In genomic region chr4:127026826-127027225, GRCm38 (mm10) we compare ENCODE assay signal across 16 mouse cellular contexts. TPM values are rescaled to one million over a fixed set of nuclear protein-coding genes. Genes with fewer than 3 reads are reported as not detected.
DNase-seq lines count a peak whose midpoint lies in the region; ATAC-seq lines count a peak whose summit lies in the region.
"Had no signal": no experiment of that assay in that cellular context is flagged by ENCODE, and none has a peak within 500 bp of the region (broad histone marks: within the 10 kb centered on the region; RNA-seq: fewer than 3 reads in every experiment).

No protein-coding gene starts in this region.

- WGBS in neural tube, embryonic 13.5 days = 94% methylated on average over 4 of the region's 4 CpGs
- WGBS in limb, embryonic 13.5 days = 84% methylated on average over 4 of the region's 4 CpGs

- H3K4me2 ChIP-seq in neural tube, embryonic 13.5 days = 0 out of 2 replicates have a peak overlapping the region, but pooled peaks have one; percentile 9
- no peak overlapping the region for H3K4me2 ChIP-seq in limb, embryonic 13.5 days (replicated peaks)
- H3K4me2 ChIP-seq: embryonic facial prominence, embryonic 12.5 days; heart, embryonic 11.5 days; hindbrain, embryonic 13.5 days; kidney, embryonic 15.5 days; liver, embryonic 15.5 days; lung, embryonic 14.5 days had no signal

- H3K4me1 ChIP-seq in neural tube, embryonic 13.5 days (replicated peaks) = peaks cover 49% of the 10 kb centered on the region
- peaks cover 35% of the 10 kb centered on the region for H3K4me1 ChIP-seq in limb, embryonic 13.5 days

- no peak overlapping the region for H3K4me3 ChIP-seq in neural tube, embryonic 13.5 days
- 0 out of 2 replicates have a peak overlapping the region, but pooled peaks have one; percentile 2 for H3K4me3 ChIP-seq in limb, embryonic 13.5 days
- H3K4me3 ChIP-seq: embryonic facial prominence, embryonic 12.5 days; hindbrain, embryonic 13.5 days; kidney, embryonic 15.5 days; liver, embryonic 15.5 days had no signal

- H3K27ac ChIP-seq in neural tube, embryonic 13.5 days (replicated peaks) = no peak overlapping the region
- H3K27ac ChIP-seq in limb, embryonic 13.5 days = no peak overlapping the region
- H3K27ac ChIP-seq: embryonic facial prominence, embryonic 12.5 days; hindbrain, embryonic 13.5 days; kidney, embryonic 15.5 days; liver, embryonic 15.5 days; stomach, postnatal 0 days had no signal

- no peak overlapping the region for H3K9ac ChIP-seq in neural tube, embryonic 13.5 days
- no peak overlapping the region for H3K9ac ChIP-seq in limb, embryonic 13.5 days
- H3K9ac ChIP-seq: embryonic facial prominence, embryonic 12.5 days; hindbrain, embryonic 13.5 days; kidney, embryonic 15.5 days; liver, embryonic 15.5 days; lung, embryonic 14.5 days had no signal

- no peaks in the 10 kb centered on the region for H3K9me3 ChIP-seq in neural tube, embryonic 13.5 days
- H3K9me3 ChIP-seq in limb, embryonic 13.5 days = no peaks in the 10 kb centered on the region
- H3K9me3 ChIP-seq: embryonic facial prominence, embryonic 12.5 days; hindbrain, embryonic 13.5 days; kidney, embryonic 15.5 days; liver, embryonic 15.5 days had no signal

- DNase-seq in heart, adult 11 months = peak; percentile 34
- no peak for DNase-seq in heart, postnatal 36 days
- DNase-seq in neural tube, embryonic 10.5 days (ENCODE audit: extremely low spot score, low spot score) = no peak
- DNase-seq in thymus, postnatal 36 days = no peak
- no peak for DNase-seq in urinary bladder, postnatal 14 days (ENCODE audit: low spot score)
- DNase-seq: gastrocnemius, postnatal 25 days; thymus, adult 18-20 months had no signal

- intact Hi-C loops in heart, postnatal 36 days (cut with DNase I) = loop anchor here (5.0 to 10.0 kb wide), 3 partner anchors 50 to 275 kb away; partner anchors contain the start of genes AU040320, Ncdn, Smim12 and Zmym6

- no peaks in the 10 kb centered on the region for H3K27me3 ChIP-seq in neural tube, embryonic 13.5 days
- H3K27me3 ChIP-seq in limb, embryonic 13.5 days = no peaks in the 10 kb centered on the region
- H3K27me3 ChIP-seq: embryonic facial prominence, embryonic 12.5 days; hindbrain, embryonic 13.5 days; kidney, embryonic 15.5 days; liver, embryonic 15.5 days had no signal

- ATAC-seq in neural tube, embryonic 13.5 days (ENCODE audit: low read depth) = no peak
- ATAC-seq in limb, embryonic 13.5 days (ENCODE audit: low FRiP score, low read depth) = no peak

- peaks cover 77% of the 10 kb centered on the region for H3K36me3 ChIP-seq in neural tube, embryonic 13.5 days
- peaks cover 82% of the 10 kb centered on the region for H3K36me3 ChIP-seq in limb, embryonic 13.5 days

RNA-seq across cellular contexts. Expression of gene Sfpq, which starts 5.7 kb away (rescaled TPM):
- 10 to 100 TPM; 72.2 to 78.2 TPM for total RNA-seq in heart, postnatal 36 days (2021)
- polyA plus RNA-seq in neural tube, embryonic 13.5 days (2015; fragmentation: Nextera tagmentation; extraction: Ambion mirVana) = 88.0 and 102 TPM in 2 replicates
- 100.0 and 105 TPM in 2 replicates for polyA plus RNA-seq in limb, embryonic 13.5 days (2015; fragmentation: Nextera tagmentation; extraction: Ambion mirVana)

RNA-seq across cellular contexts. Expression of gene Zmym1, which starts 34.1 kb away (rescaled TPM):
- 1 to 10 TPM; 5.2 to 5.9 TPM for total RNA-seq in heart, postnatal 36 days (2021)
- 25.0 TPM in 2 replicates for polyA plus RNA-seq in neural tube, embryonic 13.5 days (2015; fragmentation: Nextera tagmentation; extraction: Ambion mirVana)
- polyA plus RNA-seq in limb, embryonic 13.5 days (2015; fragmentation: Nextera tagmentation; extraction: Ambion mirVana) = 22.1 and 24.5 TPM in 2 replicates

RNA-seq across cellular contexts. Expression of gene Zmym6, which starts 50.4 kb away (rescaled TPM):
- total RNA-seq in heart, postnatal 36 days (2021) = 1 to 10 TPM; 8.0 to 8.9 TPM
- polyA plus RNA-seq in neural tube, embryonic 13.5 days (2015; fragmentation: Nextera tagmentation; extraction: Ambion mirVana) = 27.9 and 29.2 TPM in 2 replicates
- polyA plus RNA-seq in limb, embryonic 13.5 days (2015; fragmentation: Nextera tagmentation; extraction: Ambion mirVana) = 26.2 and 29.3 TPM in 2 replicates

RNA-seq across cellular contexts. Expression of gene Zmym4, which starts 58.9 kb away (rescaled TPM):
- total RNA-seq in heart, postnatal 36 days (2021) = 10 to 100 TPM; 19.8 to 20.8 TPM
- 26.7 and 27.6 TPM in 2 replicates for polyA plus RNA-seq in neural tube, embryonic 13.5 days (2015; fragmentation: Nextera tagmentation; extraction: Ambion mirVana)
- 27.8 and 31.0 TPM in 2 replicates for polyA plus RNA-seq in limb, embryonic 13.5 days (2015; fragmentation: Nextera tagmentation; extraction: Ambion mirVana)
